Mouse (Mus musculus): Measurements from ENCODE around the gene Tspyl4. TPM values are rescaled to one million over a fixed set of nuclear protein-coding genes. Genes with fewer than 3 reads are reported as not detected.
A peak's percentile ranks its signal among the peaks of the same experiment; 100 is the strongest.

Tspyl4 gene
- polyA plus RNA-seq, 1 experiment from 2014 or later = 11.9 TPM

DNA sequence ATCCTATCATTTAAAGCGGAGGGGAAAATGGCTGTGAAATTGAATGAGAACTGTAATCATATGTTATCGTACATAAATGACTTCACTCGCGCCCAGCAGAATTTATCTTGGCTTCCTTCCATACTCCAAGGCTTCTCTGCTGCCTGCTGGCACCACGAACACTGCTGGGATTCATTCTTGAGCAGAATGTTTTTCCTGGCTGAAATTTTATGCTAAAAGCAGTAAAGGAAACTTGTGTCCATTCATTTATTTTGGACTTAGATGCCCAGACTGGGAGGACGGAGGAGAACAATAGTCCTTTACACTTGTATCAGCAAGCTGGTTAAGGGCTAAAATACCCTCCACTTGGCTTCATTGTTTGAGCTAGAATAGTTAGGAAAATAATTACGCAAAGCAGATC lies 25.6 kb upstream of the Tspyl4 start:
- peak; percentile 19 for DNase-seq (ENCODE audit: low spot score)
- H3K9ac ChIP-seq (ENCODE audit: low read length) = no peak overlapping the region
- H3K4me1 ChIP-seq (replicated peaks; ENCODE audit: control insufficient read depth, insufficient read depth) = no peaks in the 10 kb centered on the region
- H3K36me3 ChIP-seq (ENCODE audit: control insufficient read depth, insufficient read depth, low read length) = no peaks in the 10 kb centered on the region
- no peak overlapping the region for H3K27ac ChIP-seq (replicated peaks)
- no peaks in the 10 kb centered on the region for H3K9me3 ChIP-seq (ENCODE audit: control insufficient read depth, low read length)
- H3K4me2 ChIP-seq (replicated peaks; ENCODE audit: low read depth) = no peak overlapping the region
- 31% methylated on average over 7 of the region's 7 CpGs for WGBS
- no peaks in the 10 kb centered on the region for H3K27me3 ChIP-seq (ENCODE audit: control insufficient read depth, insufficient read depth, low read length)
- TF ChIP-seq CTCF (IDR thresholded peaks at IDR 0.05; ENCODE audit: low read depth) (no peak), EP300 (optimal IDR thresholded peaks at IDR 0.05) (no peak)
- no peak for ATAC-seq (ENCODE audit: low FRiP score, low TSS enrichment)
- no peak overlapping the region for H3K4me3 ChIP-seq (ENCODE audit: low read depth, low read length)

- H3K27me3 ChIP-seq (ENCODE audit: control insufficient read depth, insufficient read depth, low read length) = no peaks in the 10 kb centered on the region
- H3K4me3 ChIP-seq (ENCODE audit: low read depth, low read length) = peak overlapping the region; percentile 13
- H3K4me1 ChIP-seq (replicated peaks; ENCODE audit: control insufficient read depth, insufficient read depth) = peaks cover 6% of the 10 kb centered on the region; the same call in 1 of the 2 replicates
- no peaks in the 10 kb centered on the region for H3K36me3 ChIP-seq (ENCODE audit: control insufficient read depth, insufficient read depth, low read length)
- DNase-seq (ENCODE audit: low spot score) (peak; percentile 29), ATAC-seq (ENCODE audit: low FRiP score, low TSS enrichment) (no peak)
- no peak overlapping the region for H3K27ac ChIP-seq (replicated peaks)
- WGBS = 23% methylated on average over 13 of the region's 13 CpGs
- TF ChIP-seq EP300 (optimal IDR thresholded peaks at IDR 0.05) = no peak
- TF ChIP-seq CTCF (IDR thresholded peaks at IDR 0.05; ENCODE audit: low read depth) = peak; percentile 89
- H3K9me3 ChIP-seq (ENCODE audit: control insufficient read depth, low read length) = no peaks in the 10 kb centered on the region
- peak overlapping the region; percentile 46 for H3K4me2 ChIP-seq (replicated peaks; ENCODE audit: low read depth)
- H3K9ac ChIP-seq (ENCODE audit: low read length) = no peak overlapping the region
Measured at GRCm38 (mm10) chr10:34280591-34281175, 16.6 kb upstream of the Tspyl4 start.

DNA sequence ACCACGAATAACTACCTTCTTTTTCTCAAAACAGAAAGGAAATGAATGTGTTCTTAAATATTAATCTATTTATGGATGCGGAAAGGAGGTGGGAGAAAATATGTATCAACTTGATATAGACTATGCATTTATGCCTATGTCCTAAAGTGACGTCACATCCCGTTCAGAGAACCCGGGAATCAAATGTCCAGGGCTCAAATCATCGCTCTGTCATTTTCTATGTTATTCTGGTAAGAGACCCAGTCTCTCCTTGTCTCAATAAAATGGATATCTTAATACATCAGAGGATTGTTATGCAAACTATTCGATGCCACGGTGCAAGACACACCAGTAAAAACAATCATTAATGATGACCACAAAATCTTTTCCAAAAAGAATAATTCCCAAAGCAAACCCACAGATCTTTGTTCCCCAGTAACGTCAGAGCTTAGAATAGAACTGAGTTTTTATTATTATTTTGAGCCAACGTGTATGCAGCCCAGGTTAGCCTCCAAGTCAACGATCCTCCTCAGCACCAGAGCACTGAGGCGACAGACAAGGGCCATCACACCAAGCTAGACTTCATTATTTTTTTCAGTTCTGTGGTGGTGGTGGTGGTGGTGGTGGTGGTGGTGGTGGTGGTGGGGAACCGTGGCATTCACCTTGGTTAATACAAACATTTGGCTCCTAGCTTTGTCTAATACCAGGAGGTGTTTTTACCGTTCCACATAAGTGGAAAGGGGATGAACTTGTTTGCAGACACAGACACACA lies 15.9 kb upstream of the Tspyl4 start:
- DNase-seq (ENCODE audit: low spot score) = no peak
- Histone ChIP-seq H3K27me3 (ENCODE audit: control insufficient read depth, insufficient read depth, low read length) (no peaks in the 10 kb centered on the region), H3K27ac (replicated peaks) (no peak overlapping the region)

DNA sequence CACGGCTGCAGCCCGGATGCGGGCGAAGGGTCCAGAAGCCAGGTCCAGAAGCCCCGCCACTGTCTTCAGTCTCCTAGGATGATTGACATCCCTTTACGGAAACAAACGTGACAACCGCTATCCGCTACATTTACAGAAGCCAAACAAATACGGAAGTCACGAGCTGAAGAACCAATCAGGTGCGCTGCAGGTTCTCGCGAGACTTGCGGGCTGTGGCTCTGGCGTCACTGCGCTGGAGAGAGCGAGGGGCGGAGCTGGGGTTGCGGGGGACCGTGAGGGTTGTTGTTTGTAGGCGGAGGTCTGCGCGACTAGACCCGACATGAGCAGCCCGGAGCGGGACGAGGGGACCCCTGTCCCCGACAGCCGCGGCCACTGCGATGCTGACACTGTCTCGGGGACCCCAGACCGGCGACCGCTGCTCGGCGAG lies 15.3 kb upstream of the Tspyl4 start, which contains the start of gene Tspyl1:
Gene Tspyl1 (plus strand): TSS at position 229 of the 427 bp plus-strand sequence.
- Histone ChIP-seq H3K4me1 (replicated peaks; ENCODE audit: control insufficient read depth, insufficient read depth) (peaks cover 6% of the 10 kb centered on the region; the same call in 1 of the 2 replicates), H3K9me3 (ENCODE audit: control insufficient read depth, low read length) (no peaks in the 10 kb centered on the region)
- ATAC-seq (ENCODE audit: low FRiP score, low TSS enrichment) = peak; percentile 98

More for the DNA sequence above, 15.9 kb upstream of the Tspyl4 start:
- H3K9ac ChIP-seq (ENCODE audit: low read length) = peak overlapping the region; percentile 57
- TF ChIP-seq EP300 (optimal IDR thresholded peaks at IDR 0.05) (no peak), CTCF (IDR thresholded peaks at IDR 0.05; ENCODE audit: low read depth) (no peak)
- no peaks in the 10 kb centered on the region for H3K36me3 ChIP-seq (ENCODE audit: control insufficient read depth, insufficient read depth, low read length)
- H3K9me3 ChIP-seq (ENCODE audit: control insufficient read depth, low read length) = no peaks in the 10 kb centered on the region
- H3K4me2 ChIP-seq (replicated peaks; ENCODE audit: low read depth) = peak overlapping the region; percentile 73
- 13% methylated on average over 14 of the region's 14 CpGs for WGBS
- H3K4me1 ChIP-seq (replicated peaks; ENCODE audit: control insufficient read depth, insufficient read depth) = peaks cover 6% of the 10 kb centered on the region; the same call in 1 of the 2 replicates
- ATAC-seq (ENCODE audit: low FRiP score, low TSS enrichment) = peak; percentile 13; the same call in 1 of the 2 replicates
- peak overlapping the region; percentile 99 for H3K4me3 ChIP-seq (ENCODE audit: low read depth, low read length)

DNA sequence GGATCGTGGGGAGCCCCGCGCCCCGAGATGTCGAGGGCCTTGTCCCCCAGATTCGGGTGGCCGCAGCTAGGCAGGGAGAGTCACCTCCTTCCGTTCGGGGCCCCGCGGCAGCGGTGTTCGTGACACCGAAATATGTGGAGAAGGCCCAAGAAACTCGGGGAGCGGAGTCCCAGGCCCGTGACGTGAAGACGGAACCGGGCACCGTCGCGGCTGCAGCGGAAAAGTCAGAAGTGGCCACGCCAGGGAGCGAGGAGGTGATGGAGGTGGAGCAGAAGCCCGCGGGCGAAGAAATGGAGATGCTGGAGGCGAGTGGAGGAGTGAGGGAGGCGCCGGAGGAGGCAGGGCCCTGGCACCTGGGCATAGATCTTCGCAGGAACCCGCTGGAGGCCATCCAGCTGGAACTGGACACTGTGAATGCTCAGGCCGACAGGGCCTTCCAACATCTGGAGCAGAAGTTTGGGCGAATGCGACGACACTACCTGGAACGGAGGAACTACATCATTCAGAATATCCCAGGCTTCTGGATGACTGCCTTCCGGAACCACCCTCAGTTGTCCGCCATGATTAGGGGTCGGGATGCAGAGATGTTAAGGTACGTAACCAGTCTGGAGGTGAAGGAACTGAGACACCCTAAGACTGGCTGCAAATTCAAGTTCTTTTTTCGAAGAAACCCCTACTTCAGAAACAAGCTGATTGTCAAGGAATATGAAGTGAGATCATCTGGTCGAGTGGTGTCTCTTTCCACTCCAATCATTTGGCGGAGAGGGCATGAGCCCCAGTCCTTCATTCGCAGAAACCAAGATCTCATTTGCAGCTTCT lies 14.6 kb upstream of the Tspyl4 start:
- Histone ChIP-seq H3K27ac (replicated peaks) (peak overlapping the region; percentile 88), H3K4me3 (ENCODE audit: low read depth, low read length) (peak overlapping the region; percentile 99), H3K4me1 (replicated peaks; ENCODE audit: control insufficient read depth, insufficient read depth) (peaks cover 6% of the 10 kb centered on the region; the same call in 1 of the 2 replicates), H3K9ac (ENCODE audit: low read length) (peak overlapping the region; percentile 95), H3K4me2 (replicated peaks; ENCODE audit: low read depth) (peak overlapping the region; percentile 73), H3K27me3 (ENCODE audit: control insufficient read depth, insufficient read depth, low read length) (no peaks in the 10 kb centered on the region), H3K9me3 (ENCODE audit: control insufficient read depth, low read length) (no peaks in the 10 kb centered on the region), H3K36me3 (ENCODE audit: control insufficient read depth, insufficient read depth, low read length) (no peaks in the 10 kb centered on the region)
- ATAC-seq (ENCODE audit: low FRiP score, low TSS enrichment) = peak; percentile 65
- peak; percentile 61 for DNase-seq (ENCODE audit: low spot score)
- WGBS = 2% methylated on average over 47 of the region's 47 CpGs
- TF ChIP-seq EP300 (optimal IDR thresholded peaks at IDR 0.05) = no peak
- TF ChIP-seq CTCF (IDR thresholded peaks at IDR 0.05; ENCODE audit: low read depth) = no peak

More for the DNA sequence above, 15.3 kb upstream of the Tspyl4 start, which contains the start of gene Tspyl1:
- H3K9ac ChIP-seq (ENCODE audit: low read length) = peak within 1 kb of the TSS; percentile 95
- H3K27ac ChIP-seq (replicated peaks) = peak within 1 kb of the TSS; percentile 88
- under 1% methylated on average over 38 of the region's 38 CpGs for WGBS
- no peaks in the 10 kb centered on the region for H3K27me3 ChIP-seq (ENCODE audit: control insufficient read depth, insufficient read depth, low read length)
- DNase-seq (ENCODE audit: low spot score) = peak; percentile 96
- H3K36me3 ChIP-seq (ENCODE audit: control insufficient read depth, insufficient read depth, low read length) = no peaks in the 10 kb centered on the region
- TF ChIP-seq CTCF (IDR thresholded peaks at IDR 0.05; ENCODE audit: low read depth) (no peak), EP300 (optimal IDR thresholded peaks at IDR 0.05) (peak; percentile 99)
- H3K4me2 ChIP-seq (replicated peaks; ENCODE audit: low read depth) = peak within 1 kb of the TSS; percentile 73
- H3K4me3 ChIP-seq (ENCODE audit: low read depth, low read length) = peak within 1 kb of the TSS; percentile 99

Measured in stomach, postnatal 0 days (tissue).